Mouse (Mus musculus): Measurements from ENCODE around the gene Eif2d. TPM values are rescaled to one million over a fixed set of nuclear protein-coding genes. Genes with fewer than 3 reads are reported as not detected.

Gene Eif2d
- polyA plus RNA-seq, 1 experiment: not detected

DNA sequence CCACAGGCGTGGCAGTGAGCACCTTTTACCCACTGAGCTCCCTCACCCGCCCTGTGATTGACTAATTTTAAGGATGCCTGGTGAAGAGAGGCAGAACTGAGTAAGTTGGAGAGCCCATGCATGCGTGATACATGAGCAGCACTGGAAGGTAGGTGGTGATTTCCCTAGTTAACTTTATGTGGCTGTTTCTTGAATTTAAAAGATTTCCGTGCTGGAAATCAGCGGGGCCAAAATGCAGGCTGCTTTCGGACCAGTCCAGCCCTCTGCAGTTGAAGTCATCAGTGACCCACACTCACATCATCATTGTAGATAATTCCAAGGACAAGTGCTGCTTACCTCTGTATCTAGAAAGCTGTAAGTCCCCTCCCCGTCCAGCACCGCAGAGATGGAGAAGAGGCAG lies 22.8 kb downstream of the Eif2d start:
- TF ChIP-seq CTCF (IDR thresholded peaks at IDR 0.05; ENCODE audit: insufficient read depth, low read depth, low read length) (no peak), POLR2A (IDR thresholded peaks at IDR 0.05; ENCODE audit: insufficient read depth, low read depth, low read length) (no peak)
- WGBS: 97% methylated on average over 8 of the region's 8 CpGs
- no peak overlapping the region for H3K27ac ChIP-seq (ENCODE audit: insufficient read depth, low read depth, low read length)

DNA sequence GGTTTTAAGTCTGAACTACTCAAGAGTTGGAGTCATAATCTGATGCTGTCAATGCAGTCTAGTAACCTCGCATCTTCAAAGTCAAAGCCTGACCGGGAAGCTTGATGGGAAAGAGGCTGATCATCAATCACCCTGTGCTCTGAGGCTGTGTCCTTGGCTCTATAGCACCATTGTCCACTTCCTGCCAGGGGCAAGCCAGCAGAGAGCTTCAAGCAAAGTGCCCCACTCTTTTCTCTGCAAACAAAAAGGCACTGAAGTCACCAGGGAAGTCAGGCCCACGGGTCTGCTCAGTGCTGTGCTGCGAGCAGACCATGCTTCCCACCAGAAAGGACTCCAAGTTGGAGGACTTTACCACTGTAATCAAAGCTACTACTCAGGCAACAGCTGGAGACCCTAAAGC lies 24.3 kb downstream of the Eif2d start:
- Histone ChIP-seq H3K4me1 (ENCODE audit: control insufficient read depth, insufficient read depth, low read length) (no peaks in the 10 kb centered on the region), H3K27ac (ENCODE audit: insufficient read depth, low read depth, low read length) (no peak overlapping the region), H3K4me3 (ENCODE audit: insufficient read depth, low read depth, low read length) (no peak overlapping the region)
- 84% methylated on average over 4 of the region's 4 CpGs for WGBS
- TF ChIP-seq POLR2A (IDR thresholded peaks at IDR 0.05; ENCODE audit: insufficient read depth, low read depth, low read length): no peak
- no peak for TF ChIP-seq CTCF (IDR thresholded peaks at IDR 0.05; ENCODE audit: insufficient read depth, low read depth, low read length)

More for the DNA sequence above, 22.8 kb downstream of the Eif2d start:
- Histone ChIP-seq H3K4me3 (ENCODE audit: insufficient read depth, low read depth, low read length) (no peak overlapping the region), H3K4me1 (ENCODE audit: control insufficient read depth, insufficient read depth, low read length) (no peaks in the 10 kb centered on the region)

DNA sequence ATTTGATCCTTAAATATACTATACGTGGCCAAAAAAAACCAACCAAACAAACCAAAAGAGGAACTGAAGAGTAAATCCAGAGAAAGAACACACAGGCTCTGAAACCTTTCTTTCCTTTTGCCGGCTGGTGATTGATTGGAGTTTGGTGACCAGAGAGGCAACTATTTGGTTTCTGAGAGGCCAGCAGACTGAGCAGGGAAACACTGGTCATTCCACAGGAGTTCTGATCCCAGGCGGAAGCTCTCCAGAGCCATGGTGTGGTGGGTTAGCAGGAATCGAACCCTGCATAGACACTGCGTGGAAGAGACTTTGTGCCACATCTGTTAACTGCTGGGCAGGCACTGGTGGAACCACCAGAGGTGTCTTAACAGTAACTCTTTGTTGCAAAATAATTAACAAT lies 25.1 kb downstream of the Eif2d start:
- WGBS: 85% methylated on average over 5 of the region's 5 CpGs
- Histone ChIP-seq H3K27ac (ENCODE audit: insufficient read depth, low read depth, low read length) (no peak overlapping the region), H3K4me1 (ENCODE audit: control insufficient read depth, insufficient read depth, low read length) (no peaks in the 10 kb centered on the region), H3K4me3 (ENCODE audit: insufficient read depth, low read depth, low read length) (no peak overlapping the region)
- no peak for TF ChIP-seq CTCF (IDR thresholded peaks at IDR 0.05; ENCODE audit: insufficient read depth, low read depth, low read length)
- no peak for TF ChIP-seq POLR2A (IDR thresholded peaks at IDR 0.05; ENCODE audit: insufficient read depth, low read depth, low read length)

DNA sequence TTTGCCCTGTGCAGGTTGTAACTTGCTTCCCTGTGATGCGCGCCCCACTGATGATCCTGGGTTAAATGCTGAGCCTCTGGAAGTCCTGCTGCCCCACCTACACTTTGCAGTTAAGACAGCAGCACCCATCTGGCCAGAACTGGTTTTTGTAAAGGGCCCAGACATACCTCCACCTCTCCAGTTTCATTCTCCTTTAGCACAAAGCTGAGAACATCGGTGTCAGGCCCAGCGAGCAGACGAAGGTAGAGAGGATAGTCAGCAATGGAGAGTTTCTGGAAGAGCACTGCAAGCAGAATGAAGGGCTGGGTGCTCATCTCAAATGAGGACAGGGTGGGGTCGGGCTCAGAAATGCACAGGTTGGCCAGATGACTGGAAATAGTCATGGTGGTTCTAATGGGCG lies 27.4 kb downstream of the Eif2d start:
- peaks cover 3% of the 10 kb centered on the region for H3K4me1 ChIP-seq (ENCODE audit: control insufficient read depth, insufficient read depth, low read length)
- TF ChIP-seq POLR2A (IDR thresholded peaks at IDR 0.05; ENCODE audit: insufficient read depth, low read depth, low read length): no peak
- TF ChIP-seq CTCF (IDR thresholded peaks at IDR 0.05; ENCODE audit: insufficient read depth, low read depth, low read length): no peak
- H3K4me3 ChIP-seq (ENCODE audit: insufficient read depth, low read depth, low read length): no peak overlapping the region
- H3K27ac ChIP-seq (ENCODE audit: insufficient read depth, low read depth, low read length): no peak overlapping the region
- WGBS: 96% methylated on average over 7 of the region's 7 CpGs

DNA sequence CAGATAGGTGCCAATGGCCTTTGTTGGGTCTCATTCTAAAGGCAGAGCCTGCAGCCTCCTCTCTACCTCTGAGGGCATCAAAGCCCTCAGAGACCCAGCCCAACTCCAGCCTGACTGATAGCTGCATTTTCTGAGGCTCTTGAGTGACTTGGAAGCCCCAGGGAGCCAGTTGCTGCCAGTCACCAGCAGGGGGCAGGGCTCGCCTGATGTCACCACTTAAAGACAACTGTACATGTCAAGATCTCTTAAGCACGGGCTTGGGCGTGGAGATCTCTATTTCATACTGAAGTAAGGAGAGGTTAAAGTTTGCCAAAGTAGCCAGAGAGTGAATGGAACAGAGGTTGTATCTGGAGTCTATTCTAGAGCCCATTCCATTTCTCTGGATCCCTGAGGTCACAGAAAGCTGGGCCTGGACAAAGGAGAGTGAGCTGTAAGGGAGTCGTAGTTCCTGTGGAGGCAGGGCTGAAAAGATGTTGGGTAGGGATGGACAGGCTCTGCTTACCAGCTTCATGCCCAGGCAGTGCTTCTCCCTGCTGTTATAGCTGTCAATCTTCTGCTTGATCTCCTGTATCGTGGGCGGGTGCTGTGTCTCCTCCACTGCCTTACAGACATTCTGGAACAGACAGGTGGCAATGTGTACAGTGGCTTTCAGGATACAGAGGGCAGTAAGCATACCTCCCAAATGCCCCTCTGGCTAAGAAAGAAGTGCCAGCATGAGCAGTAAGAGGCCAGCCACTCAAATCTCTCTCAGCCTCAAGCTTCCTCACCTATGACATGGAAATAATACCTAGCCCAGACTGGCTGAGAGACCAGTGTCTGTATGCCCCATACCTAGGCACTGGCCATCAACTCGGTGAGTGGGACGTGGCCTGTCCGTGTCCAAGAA lies 28.9 kb downstream of the Eif2d start:
- Histone ChIP-seq H3K27ac (ENCODE audit: insufficient read depth, low read depth, low read length) (no peak overlapping the region), H3K4me1 (ENCODE audit: control insufficient read depth, insufficient read depth, low read length) (peaks cover 10% of the 10 kb centered on the region), H3K4me3 (ENCODE audit: insufficient read depth, low read depth, low read length) (no peak overlapping the region)
- no peak for TF ChIP-seq POLR2A (IDR thresholded peaks at IDR 0.05; ENCODE audit: insufficient read depth, low read depth, low read length)
- TF ChIP-seq CTCF (IDR thresholded peaks at IDR 0.05; ENCODE audit: insufficient read depth, low read depth, low read length): peak; percentile 66
- 64% methylated on average over 9 of the region's 9 CpGs for WGBS

DNA sequence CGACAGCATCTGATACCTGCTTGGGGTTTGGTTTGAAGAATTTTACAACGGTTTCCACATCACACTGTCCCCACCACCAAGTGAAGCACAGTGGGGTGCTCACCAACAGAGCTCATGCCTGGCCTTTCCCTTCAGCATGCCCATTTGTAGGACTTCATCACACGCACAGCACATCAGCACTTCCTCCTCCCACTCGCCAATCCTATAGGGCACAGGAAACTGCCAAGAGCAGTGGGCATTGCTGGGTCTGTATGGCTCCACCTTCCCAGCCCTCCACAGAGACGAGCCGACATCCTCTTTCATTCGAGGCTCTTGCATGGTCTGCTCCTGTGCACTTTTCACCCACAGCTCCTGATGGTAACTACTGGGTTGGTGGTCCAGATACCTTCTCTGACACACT lies 30.2 kb downstream of the Eif2d start:
- no peak overlapping the region for H3K4me3 ChIP-seq (ENCODE audit: insufficient read depth, low read depth, low read length)
- no peak for TF ChIP-seq POLR2A (IDR thresholded peaks at IDR 0.05; ENCODE audit: insufficient read depth, low read depth, low read length)
- TF ChIP-seq CTCF (IDR thresholded peaks at IDR 0.05; ENCODE audit: insufficient read depth, low read depth, low read length): no peak
- no peak overlapping the region for H3K27ac ChIP-seq (ENCODE audit: insufficient read depth, low read depth, low read length)
- H3K4me1 ChIP-seq (ENCODE audit: control insufficient read depth, insufficient read depth, low read length): peaks cover 10% of the 10 kb centered on the region
- WGBS: 83% methylated on average over 7 of the region's 7 CpGs

DNA sequence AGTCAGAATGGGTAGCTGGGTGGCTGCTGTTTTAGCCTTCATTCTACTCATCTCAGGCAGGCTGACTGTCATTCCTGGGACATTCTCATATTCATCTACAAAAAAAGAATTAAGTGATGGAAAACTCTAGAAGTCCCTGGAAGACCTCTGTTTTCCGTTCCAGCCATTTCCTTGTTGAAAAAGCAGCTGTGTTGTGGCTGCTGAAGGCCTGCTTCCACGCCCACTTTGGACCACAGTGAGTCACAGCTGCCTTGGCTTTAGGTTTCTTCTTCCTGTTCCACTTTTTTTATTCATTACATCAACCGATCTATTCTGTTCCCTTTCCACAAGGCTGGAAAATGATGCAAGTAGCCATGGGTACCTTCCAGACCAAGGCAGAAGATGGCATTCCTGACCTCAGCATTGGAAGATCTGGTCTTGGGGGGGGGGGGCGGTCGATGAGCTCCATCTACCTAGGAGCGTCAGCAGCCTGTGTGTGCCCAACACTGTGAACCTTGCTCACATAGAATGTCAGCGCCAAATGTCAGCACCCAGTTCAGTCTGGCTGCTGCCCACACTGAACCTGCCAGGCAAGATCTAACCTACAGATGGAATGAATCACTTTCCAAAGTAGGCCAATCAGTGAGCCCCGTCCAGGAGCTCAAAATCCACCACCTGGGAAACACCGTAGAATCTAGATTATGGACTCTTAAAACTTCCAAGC lies 31.4 kb downstream of the Eif2d start:
- peaks cover 10% of the 10 kb centered on the region for H3K4me1 ChIP-seq (ENCODE audit: control insufficient read depth, insufficient read depth, low read length)
- 65% methylated on average over 9 of the region's 9 CpGs for whole genome bisulfite sequencing
- TF ChIP-seq CTCF (IDR thresholded peaks at IDR 0.05; ENCODE audit: insufficient read depth, low read depth, low read length): no peak
- TF ChIP-seq POLR2A (IDR thresholded peaks at IDR 0.05; ENCODE audit: insufficient read depth, low read depth, low read length): no peak
- no peak overlapping the region for H3K27ac ChIP-seq (ENCODE audit: insufficient read depth, low read depth, low read length)
- no peak overlapping the region for H3K4me3 ChIP-seq (ENCODE audit: insufficient read depth, low read depth, low read length)

DNA sequence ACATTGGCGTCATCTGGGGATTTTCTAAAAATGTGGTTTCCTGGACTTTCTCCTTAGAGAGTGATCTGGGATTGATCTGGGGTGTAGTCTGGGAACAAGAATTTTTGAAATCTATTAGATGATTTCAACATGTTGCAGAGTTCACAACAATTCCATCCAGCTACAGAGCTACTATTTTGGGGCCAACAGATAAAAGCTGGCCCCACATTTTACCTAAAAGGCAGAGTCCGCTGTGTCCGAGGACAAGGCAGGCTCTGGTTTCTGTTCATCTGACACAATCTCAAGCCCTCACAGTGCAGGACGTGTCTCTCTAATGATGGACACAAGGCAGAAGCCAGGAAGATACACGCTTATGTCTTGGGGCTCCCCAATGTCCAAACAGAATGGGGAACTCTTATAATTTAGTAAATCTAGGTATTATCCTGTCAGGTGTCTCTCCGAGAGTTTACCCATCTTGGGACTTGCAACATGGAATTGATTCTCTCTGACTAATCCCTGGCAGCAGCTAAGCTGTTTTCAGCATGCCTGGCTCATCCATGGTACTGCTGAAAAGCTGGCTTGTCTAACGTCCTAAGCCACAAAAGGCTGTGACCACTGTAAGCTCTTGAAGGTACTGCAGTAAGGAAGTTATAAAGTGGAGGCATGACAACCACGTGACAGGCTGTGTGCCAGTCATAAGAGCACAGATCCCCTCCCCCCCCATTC lies 32.1 kb downstream of the Eif2d start:
- Histone ChIP-seq H3K27ac (ENCODE audit: insufficient read depth, low read depth, low read length) (no peak overlapping the region), H3K4me1 (ENCODE audit: control insufficient read depth, insufficient read depth, low read length) (peaks cover 10% of the 10 kb centered on the region), H3K4me3 (ENCODE audit: insufficient read depth, low read depth, low read length) (no peak overlapping the region)
- WGBS: 86% methylated on average over 8 of the region's 8 CpGs
- TF ChIP-seq CTCF (IDR thresholded peaks at IDR 0.05; ENCODE audit: insufficient read depth, low read depth, low read length) (no peak), POLR2A (IDR thresholded peaks at IDR 0.05; ENCODE audit: insufficient read depth, low read depth, low read length) (no peak)
